Mouse (Mus musculus) fat pad, adult 2 months (tissue): ENCODE measurements around the gene Golga1.

Source experiments
- DNase-seq: peaks from one replicate; pipeline ENCODE4 v3.0.0-alpha.2; 2011; ENCODE audit warnings: low read depth, low spot score; ENCODE audit errors: extremely low read depth

Golga1 gene

DNA sequence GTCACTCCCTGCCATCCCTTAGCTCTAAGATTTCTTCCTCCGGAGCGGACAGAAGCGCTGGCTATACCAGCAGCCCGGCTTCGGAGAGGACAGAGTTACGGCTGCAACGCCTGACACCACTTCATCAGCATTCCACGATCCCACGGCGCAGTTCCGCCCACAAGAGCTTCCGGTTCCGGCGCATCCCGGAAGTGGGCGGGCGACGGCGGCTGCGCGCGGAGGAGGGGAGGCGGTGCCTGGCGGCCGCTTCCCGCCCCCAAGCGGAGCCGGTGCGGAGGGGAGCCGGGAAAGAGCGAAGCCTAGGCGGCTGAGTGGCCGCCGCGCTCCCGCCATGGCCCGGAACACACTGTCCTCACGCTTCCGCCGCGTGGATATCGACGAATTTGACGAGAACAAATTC, 57.5 kb downstream of the Golga1 start:
- DNase-seq: no peak

DNA sequence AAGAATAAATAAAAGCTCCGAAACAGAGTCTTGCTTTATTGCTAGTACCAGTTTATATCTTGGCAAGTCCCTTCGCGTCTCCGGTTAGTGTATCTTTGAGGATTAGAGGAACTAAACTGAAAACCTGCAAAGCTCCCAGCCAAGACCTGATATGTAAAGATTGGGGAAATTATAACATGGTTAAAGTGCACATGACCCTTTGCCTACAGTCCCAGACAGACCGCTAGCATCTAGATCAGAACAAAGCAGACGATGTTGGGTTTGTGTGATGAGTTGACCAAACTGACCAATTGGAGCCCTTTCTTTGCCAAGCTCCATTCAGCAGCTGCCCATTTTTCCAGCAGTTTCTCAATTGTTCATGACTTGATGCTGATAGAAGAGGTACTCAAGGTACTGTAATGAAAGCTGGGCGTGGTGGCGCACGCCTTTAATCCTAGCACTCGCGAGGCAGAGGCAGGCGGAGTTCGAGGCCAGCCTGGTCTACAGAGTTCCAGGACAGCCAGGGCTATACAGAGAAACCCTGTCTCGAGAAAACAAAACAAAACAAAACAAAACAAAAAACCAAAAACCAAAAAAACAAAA, 59.1 kb downstream of the Golga1 start:
- no peak for DNase-seq

DNA sequence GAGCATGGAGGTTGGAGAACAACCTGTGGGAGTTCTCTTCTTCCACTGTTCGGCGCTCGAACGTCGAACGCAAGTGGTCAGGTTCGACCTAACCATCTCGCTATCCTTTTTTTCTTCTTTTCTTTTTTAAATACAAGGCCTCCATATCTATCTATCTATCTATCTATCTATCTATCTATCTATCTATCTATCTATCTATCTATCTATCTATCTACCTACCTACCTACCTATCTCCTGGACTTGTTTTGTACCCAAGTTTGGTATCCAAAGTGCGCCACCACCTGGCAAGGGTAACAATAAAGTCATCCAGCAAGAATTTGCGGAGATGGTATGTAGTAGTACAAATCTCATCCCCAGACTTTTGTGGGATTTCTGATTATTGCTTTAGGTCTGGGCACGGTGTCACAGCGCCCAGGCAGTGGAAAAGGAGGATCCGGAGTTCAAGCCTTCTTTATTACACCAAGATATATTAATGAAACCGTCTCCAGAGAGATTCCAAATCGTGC, 59.7 kb downstream of the Golga1 start, which contains the start of gene Rpl35:
Rpl35 (minus strand) TSS at position 51 of the 506 bp plus-strand sequence.
- no peak for DNase-seq

DNA sequence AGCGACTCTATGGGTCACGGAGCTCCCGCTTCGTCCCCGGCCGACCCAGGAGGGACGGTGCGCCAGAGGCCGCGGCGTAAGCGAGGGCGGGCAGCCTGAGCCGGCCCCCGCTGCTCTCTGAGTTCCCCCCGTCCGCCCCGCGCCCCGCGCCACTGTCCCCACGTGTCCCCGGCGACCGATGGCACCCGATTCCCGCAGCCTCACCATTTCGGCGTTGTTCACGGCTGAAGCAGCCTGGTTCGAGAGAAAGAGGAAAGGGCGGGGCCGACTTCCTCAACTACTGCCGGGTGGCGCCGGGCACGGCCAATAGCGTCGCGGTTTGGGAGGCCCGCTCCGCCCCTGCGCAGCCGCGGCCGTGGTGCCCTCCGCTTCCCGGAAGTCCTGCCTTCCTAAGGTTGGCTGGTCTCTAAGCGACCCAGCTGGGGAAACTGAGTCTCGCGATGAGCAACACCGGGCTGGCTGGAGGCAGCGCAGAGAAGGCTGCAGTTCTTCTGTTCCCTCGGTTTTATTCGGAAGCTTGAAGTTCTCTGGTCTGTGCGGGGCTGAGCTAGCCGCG, 60.4 kb downstream of the Golga1 start, which contains the start of gene Arpc5l:
Arpc5l (plus strand) TSS at position 469 of the 556 bp plus-strand sequence.
- DNase-seq: no peak

DNA sequence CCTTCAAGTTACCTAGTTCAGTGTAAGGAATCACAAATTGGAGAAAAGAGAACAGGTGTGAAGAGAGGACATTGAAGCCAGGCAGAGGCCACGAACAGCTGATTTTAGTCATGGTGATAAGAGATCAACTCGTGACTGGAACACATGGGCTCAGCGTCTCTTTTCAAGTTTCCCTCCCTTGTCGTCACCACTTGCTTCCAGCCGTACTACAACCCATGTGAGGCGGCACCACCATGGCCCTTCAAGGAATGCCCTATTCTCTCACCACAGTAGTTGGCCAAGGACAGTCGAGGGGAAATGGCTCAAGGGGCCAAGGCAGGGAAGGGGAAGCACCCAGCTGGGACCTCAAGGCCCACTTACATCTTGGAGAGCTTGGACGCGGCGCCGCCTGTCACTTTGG, 61.0 kb downstream of the Golga1 start:
- no peak for DNase-seq

DNA sequence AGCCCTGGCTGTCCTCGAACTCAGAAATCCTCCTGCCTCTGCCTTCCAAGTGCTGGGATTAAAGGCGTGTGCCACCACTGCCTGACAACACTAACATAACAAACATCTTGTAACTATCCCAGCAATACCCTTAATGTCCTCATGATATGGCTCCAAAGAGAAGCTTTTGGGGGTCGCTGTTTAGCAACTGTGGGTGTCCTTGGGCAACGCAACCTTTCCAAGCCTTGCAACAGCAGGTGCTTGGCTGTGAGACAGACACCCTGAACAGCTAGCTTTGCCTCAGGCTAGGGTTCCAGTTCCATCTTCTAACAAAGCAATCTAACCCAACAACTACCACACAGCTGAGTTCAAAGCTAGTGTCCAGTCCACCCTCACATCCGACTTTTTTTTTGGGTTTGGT, 61.8 kb downstream of the Golga1 start:
- DNase-seq: no peak

DNA sequence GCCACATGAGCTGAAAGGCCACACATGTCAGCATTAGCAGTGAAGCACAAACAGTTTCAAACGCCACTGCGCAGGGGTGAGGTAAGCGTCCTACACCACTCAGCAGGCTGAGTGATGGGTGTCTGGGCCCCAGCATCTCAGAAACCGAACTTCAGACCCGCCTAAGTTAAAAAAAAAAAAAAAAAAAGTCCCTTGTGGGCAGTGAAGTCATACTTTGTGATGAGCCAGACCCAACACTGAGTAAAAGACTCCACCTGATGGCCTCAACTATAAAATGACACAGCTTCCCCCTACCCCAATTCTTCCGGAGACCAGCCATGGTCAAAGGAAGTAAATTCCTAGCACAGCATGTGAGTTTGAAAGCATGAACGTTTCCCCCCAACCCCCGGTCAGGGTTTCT, 62.2 kb downstream of the Golga1 start:
- DNase-seq: no peak

DNA sequence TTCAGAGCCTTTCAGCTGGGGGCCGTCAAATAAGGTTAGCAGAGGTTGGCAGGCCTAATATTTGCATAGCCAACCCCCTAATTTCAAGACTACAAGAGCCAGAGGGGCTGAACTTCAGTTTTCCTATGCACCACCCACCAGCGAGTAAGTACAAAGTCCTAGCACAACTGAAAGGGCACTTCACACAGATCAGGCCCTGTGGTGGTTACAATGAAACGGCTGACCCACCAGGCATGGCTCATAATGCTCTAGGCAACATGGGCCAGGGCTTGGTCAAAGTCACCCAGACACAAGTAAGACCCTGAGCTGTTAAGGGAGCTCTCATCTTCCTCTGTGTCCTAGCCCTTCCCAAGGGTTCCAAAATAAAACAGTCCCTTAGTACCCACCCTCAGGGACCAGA, 63.5 kb downstream of the Golga1 start:
- no peak for DNase-seq

DNA sequence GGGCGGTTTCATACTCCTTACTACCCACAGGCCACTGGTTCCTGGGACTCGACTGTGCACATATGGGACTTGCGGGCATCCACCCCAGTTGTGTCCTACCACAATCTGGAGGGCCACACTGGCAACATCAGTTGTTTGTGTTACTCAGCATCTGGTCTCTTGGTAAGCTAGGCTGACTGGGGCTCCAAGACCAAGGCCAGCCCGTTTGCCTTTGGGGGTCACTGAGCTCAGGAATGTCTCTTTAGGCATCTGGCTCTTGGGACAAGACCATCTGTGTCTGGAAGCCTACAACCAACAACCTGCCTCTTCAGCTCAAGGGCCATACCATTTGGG, 64.8 kb downstream of the Golga1 start:
- no peak for DNase-seq

DNA sequence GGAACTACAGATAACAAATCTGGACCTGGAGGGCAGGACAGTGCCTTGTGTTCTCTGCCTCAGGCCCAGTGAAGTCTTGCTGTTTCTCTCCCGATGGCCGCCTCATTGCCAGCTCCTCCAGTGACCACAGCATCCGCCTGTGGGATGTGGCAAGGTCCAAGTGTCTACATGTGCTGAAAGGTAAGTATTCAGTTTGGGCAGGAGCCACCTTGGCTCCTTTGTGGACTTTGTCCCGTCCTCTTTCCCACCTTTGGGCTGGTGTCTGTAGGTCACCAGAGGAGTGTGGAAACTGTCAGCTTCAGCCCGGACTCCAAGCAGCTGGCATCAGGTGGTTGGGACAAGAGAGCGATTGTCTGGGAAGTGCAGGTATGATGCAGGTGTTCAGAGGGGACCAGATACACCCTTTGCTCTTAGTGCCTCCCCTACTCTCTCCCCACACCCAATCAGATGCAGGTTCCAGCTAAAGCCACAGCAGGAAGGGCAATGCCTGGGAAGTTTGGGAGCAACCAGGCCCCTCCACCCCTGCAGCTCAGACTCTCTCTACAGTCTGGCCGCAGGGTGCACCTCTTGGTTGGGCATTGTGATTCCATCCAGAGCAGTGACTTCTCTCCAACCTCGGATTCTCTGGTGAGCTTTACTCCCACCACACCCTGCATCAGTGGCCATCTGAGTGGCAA, 65.3 kb downstream of the Golga1 start:
- no peak for DNase-seq

DNA sequence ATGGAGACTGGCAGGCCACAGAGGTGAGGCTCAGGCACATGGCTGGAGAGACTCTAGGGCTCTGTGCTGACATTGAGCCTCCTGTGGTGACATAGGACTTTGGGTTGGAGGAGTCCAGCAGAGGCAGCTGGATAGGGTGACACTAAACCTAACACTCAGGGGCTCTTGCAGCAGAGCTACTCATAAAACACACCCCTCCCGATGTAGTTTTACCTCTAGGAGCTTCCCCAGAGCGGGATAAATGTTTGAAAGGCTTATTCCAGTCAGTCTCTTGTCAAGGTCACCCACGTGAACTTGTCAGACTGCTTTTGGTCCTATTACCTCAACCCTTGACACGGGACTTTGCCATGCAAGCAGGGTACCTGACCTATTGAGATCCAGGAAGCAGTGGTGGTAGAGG, 66.0 kb downstream of the Golga1 start:
- DNase-seq: no peak

DNA sequence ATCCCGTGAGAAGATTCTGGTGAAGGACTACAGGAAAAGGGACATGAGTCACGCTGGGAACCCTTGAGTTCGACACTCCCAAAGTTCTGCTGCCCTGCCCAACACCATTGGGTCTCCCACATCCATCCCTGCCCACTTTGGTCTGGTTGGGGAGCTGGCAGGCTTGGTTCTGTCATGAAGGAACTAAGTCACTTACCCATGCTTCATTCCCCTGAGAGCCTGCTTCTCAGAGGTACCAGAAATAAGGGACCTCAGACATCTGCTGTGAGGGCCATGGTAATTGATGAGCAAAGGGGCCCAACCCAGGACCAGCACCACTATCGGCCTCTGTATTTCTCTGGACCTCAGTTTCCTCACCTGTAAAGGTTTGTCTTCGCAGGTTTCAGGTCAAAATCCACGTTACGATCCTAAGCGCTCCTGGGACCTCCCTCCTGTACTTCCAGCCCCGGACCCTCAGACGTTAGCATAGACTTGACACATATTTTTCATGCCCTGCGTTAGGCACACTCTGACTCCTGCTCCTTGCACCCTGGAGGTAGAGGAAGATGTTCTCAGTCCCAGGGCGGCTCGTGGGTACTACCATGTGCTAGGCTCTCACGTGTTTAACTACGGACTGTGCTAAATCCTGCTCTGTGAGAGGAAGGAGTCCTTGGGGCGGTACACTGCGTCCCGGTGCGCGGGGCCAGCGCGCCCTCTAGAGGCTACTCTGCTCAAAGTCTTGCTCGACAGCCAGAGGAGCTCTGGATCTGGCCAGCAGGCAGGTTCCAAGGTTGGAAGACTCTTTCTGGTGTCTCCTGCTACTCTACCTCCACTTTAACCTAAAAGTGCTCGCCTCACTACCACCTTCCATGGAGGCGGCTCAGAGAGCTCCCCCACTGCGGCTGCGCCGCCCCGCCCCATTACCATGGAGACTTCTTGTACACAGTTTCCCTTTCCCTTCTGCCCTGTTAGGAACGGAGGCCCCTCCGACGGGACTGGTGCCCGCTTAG, 67.7 kb downstream of the Golga1 start, which contains the start of gene Wdr38:
Wdr38 (plus strand) TSS at position 91 of the 989 bp plus-strand sequence.
- no peak for DNase-seq

DNA sequence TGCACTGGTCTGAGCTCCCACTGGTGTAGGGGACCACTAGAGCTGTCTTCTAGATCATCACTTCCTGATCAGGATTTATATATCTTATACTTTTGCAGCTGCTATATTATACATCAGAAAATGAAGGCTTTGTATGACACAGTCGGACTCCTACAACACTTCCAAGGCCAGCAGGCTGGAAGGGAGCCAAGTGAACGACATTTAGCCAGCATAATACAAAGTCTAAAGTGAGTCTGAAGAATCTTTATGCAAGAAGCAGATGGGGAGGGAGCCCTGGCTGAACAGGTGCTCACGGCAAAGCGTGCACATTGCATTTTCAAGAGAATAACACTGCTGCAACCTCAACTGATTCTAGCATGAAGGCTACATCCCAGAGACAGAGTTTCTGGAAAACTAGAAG, 72.9 kb downstream of the Golga1 start:
- no peak for DNase-seq

DNA sequence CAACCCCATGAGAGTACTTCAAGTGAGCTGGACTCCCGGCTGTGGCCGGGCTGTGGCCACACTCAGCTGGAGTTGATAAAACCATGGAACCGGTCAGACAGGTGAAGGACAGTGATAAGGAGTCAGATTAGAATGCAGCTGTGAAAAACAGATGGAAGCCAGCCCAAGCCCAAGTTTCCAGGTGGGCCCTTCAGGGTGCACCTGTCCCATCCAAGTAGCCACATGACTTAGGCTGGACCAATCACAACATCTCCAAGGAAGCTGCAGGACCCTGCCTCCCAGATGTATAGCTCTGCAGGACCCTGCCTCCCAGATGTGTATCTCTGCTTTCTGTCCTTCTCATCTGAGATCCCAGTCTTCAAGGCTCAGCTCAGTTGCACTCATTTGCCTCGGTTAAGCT, 73.3 kb downstream of the Golga1 start:
- DNase-seq: no peak

DNA sequence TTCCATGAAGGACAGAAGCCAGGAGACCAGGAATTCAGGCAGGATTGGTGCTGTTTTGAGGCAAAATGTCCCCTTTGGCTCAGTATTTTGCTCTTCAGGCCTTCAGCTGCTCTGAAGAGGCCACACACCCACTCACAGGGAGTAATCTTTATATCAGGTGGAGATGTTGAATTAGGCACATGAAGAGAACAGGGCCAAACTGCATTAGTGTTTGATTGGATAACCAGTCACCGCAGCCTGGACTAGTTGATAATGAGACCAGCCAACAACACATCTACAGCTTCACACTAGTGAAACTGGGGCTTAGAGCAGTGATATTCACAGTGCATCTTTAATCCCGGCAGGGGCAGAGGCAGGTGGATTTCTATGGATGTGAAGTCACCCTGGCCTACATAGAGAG, 76.4 kb downstream of the Golga1 start:
- DNase-seq: no peak

DNA sequence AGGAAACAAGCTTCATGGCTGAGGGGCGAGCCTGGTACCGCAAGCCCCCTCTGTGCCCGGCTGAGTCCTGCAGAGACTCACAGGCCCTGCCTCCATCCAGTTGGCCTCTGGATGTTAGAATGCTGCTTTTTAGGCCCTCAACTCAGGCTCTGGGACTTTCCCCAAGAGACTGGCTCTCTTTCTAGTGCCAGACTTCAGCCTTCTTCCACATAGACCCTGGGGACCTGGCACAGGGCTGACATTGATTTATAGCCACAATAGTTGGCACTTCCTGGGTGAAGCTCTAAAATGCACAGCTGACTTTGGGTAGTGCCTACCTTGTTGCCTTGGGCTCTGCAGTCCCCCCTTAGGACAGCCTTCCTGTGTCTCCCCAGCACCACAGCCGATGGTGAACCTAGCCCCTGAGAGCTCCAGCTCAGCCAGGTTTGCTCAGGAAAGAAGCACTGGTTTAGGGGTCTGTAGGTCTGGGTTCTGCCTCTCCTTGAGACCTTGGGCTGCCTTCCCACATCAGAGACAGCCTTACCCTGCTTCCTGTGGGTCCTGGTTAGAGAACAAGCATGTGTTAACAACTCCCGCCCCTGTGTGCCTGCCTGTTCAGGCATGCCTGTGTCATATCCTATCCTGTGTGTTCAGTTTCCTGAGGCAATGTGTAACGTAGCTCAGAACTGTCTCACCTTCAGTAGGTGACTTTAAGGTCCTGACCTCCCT, 77.4 kb downstream of the Golga1 start:
- DNase-seq: peak; percentile 90

DNA sequence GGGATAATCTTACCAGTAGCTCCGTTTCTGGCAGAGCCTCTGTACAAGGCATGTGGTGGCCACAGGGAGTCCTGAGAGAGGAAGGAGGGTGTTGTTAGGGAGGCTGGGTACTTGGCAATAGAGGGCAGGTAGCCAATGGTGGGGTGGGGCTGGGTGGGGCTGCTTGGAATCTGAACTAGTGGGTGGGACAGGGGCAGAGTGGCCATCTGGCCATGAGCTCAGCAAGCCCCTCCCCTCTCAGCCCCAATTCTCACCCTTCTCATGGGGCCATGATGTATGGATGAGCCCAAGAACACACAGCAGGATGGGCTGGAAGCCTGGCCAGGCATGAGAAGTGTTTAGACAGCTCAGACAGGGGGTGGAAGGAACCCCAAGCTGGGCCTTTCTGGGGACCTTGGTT, 78.0 kb downstream of the Golga1 start:
- no peak for DNase-seq

DNA sequence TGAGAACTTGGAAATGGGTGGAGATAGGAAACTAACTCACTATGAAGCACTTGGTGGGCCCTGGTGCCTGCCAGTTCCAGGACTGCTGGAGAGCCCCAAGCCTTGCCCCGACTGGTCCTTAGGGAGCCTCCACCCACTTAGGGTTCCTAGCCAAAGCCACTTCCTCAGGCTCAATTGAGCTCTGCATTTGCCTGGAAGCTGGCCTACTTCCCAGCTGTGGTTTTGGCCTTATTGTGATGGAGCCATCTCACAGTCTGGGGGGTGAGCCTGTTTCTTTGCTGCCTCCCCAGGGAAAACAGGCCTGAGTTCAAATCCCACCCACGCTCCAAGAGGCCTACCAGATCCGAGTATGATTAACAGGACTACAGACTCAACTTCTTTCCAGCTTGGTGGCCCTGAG, 78.8 kb downstream of the Golga1 start:
- peak; percentile 93 for DNase-seq

DNA sequence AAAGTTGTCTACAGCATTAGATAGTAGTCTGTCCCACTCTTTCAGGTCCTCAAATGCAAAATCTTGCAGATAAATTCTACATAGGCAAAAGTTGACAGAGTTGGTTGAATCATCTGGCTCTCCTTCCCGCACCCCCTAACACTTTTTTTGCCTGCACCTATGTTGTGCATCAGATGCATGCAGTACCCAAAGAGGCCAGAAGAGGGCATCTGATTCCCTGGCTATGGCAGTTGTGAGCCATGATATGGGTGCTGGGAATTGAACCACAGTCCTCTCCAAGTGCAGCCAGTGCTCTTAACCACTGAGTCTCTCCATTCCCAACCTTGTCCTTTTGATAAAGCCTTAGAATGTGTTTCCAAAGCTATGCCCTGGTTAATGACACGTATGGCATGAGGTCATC, 81.9 kb downstream of the Golga1 start:
- DNase-seq: no peak

DNA sequence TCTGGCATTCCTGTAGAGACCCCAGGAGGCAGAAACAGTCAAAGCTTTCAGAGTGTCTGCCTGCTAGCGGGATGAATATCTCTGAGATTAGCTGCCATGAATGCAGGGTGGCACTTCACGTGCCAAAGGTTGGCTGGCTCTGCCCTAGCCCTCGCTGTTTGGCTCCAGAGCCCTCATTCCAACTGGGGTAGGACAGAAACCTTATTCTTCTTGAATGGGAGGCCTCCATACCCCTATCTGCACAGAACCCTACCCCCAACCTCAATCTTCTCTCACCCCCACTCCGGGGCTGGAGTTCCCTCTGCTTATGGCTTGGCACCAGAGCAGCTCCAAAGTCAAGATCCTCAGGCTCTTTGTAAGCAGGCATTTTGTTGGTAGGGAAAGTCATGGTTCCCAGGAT, 87.5 kb downstream of the Golga1 start:
- DNase-seq: no peak
